Mouse (Mus musculus) ES-Bruce4 (cell line): ENCODE results near the gene Ptprg. TPM values are rescaled to one million over a fixed set of nuclear protein-coding genes. Genes with fewer than 3 reads are reported as not detected.

ENCODE experiments used
- H3K27ac ChIP-seq: 2 replicates; pipeline ENCODE4 v1.5.1; 2012; ENCODE audit warnings: low read length, inconsistent platforms; ENCODE audit not compliant: insufficient read depth
- H3K27me3 ChIP-seq: 2 replicates; pipeline ENCODE4 v1.6.1; 2012; ENCODE audit warnings: mild to moderate bottlenecking, low read length, inconsistent platforms; ENCODE audit not compliant: control insufficient read depth, poor library complexity, insufficient read depth, severe bottlenecking
- H3K36me3 ChIP-seq: 2 replicates; pipeline ENCODE4 v1.6.1; 2012; ENCODE audit warnings: inconsistent platforms, mild to moderate bottlenecking, low read length, moderate library complexity; ENCODE audit not compliant: control insufficient read depth, poor library complexity, insufficient read depth, severe bottlenecking
- H3K4me1 ChIP-seq: one replicate; pipeline ENCODE4 v1.8.1; 2011; ENCODE audit warnings: low read length; ENCODE audit not compliant: control insufficient read depth, insufficient read depth
- H3K4me3 ChIP-seq: 2 replicates; pipeline ENCODE4 v1.5.1; 2011; ENCODE audit warnings: low read depth, mild to moderate bottlenecking, low read length
- H3K9ac ChIP-seq: 2 replicates; pipeline ENCODE4 v1.6.1; 2012; ENCODE audit warnings: low read depth, mild to moderate bottlenecking, inconsistent platforms; ENCODE audit not compliant: poor library complexity, severe bottlenecking
- H3K9me3 ChIP-seq: replicated peaks from 2 replicates; pipeline ENCODE4 v1.6.1; 2012; ENCODE audit warnings: mild to moderate bottlenecking, low read length, inconsistent platforms; ENCODE audit not compliant: control insufficient read depth, poor library complexity, insufficient read depth, severe bottlenecking
- CTCF ChIP-seq: IDR thresholded peaks from one replicate; pipeline ENCODE4 v1.8.1; 2011; ENCODE audit warnings: low read depth, low read length
- EP300 ChIP-seq: IDR thresholded peaks from 2 replicates; pipeline ENCODE4 v1.6.1; 2011; ENCODE audit warnings: low read depth, low read length; ENCODE audit not compliant: insufficient read depth
- POLR2A ChIP-seq: IDR thresholded peaks from one replicate; pipeline ENCODE4 v1.8.1; 2011; ENCODE audit warnings: low read length; ENCODE audit not compliant: insufficient read depth
- polyA plus RNA-seq: library from polyadenylated mRNA; stranded (reverse); fragments of >200 nt; gene quantifications from 2 replicates; pipeline ENCODE4 v1.2.4, GENCODE M21; 2011; ENCODE audit warnings: low read depth; ENCODE audit not compliant: missing spikeins, insufficient read depth, insufficient read length

Gene Ptprg
- polyA plus RNA-seq, 1 experiment = 27.4 TPM

DNA sequence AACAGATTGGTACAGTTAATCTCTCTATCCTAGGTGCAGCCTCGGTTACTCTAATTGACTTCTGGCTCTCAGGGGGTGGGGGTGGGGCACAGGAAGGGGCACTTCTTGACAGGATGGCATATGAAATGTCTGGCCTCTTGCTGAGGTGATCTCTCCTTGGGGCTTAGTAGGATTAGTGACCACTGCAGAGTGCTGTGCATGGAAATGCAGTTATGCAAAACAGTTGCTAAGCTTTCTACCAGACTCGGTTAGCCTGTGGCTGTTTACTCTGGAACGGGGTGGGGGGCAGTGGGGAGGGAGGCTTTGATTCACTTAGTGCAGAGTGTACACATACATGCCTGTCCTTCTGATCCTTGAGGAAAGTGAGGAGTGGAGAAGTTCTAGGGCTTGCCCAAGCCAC is 114.4 kb downstream of the Ptprg start:
- H3K9me3 ChIP-seq = peaks cover 3% of the 10 kb centered on the region; the same call in 1 of the 2 replicates
- TF ChIP-seq EP300 (peak; percentile 43; the same call in 1 of the 2 replicates), POLR2A (no peak), CTCF (no peak)
- H3K4me3 ChIP-seq = no peak overlapping the region
- H3K36me3 ChIP-seq = no peaks in the 10 kb centered on the region
- H3K9ac ChIP-seq = no peak overlapping the region
- H3K4me1 ChIP-seq = peaks cover 16% of the 10 kb centered on the region
- H3K27ac ChIP-seq = no peak overlapping the region
- no peaks in the 10 kb centered on the region for H3K27me3 ChIP-seq

DNA sequence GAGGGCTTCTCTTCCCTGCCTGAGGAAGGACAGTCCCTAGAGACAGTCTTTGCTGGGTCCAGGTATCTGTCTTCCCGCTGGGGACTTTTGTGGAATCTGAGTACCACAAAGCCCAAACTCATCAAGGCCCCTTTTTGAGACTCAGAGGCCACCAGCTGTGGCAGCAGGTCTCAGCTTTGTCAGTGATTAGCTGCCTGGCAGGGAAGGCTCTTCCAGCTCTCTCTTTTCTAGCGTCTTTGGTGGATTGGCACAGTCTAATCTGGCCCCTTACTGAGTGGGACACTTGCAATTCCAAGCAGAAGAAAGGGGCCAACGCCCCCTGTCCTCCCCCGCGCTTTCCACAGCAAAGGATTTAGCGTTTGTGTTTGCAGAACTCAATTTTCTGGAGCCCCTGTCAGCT is 117.5 kb downstream of the Ptprg start:
- peaks cover 5% of the 10 kb centered on the region for H3K4me1 ChIP-seq
- peaks cover 3% of the 10 kb centered on the region; the same call in 1 of the 2 replicates for H3K9me3 ChIP-seq
- no peaks in the 10 kb centered on the region for H3K27me3 ChIP-seq
- H3K9ac ChIP-seq = no peak overlapping the region
- H3K36me3 ChIP-seq = no peaks in the 10 kb centered on the region
- H3K27ac ChIP-seq = no peak overlapping the region
- H3K4me3 ChIP-seq = no peak overlapping the region
- no peak for TF ChIP-seq CTCF
- TF ChIP-seq EP300 = 0 out of 2 replicates have a peak, but pooled peaks have one; percentile 16

DNA sequence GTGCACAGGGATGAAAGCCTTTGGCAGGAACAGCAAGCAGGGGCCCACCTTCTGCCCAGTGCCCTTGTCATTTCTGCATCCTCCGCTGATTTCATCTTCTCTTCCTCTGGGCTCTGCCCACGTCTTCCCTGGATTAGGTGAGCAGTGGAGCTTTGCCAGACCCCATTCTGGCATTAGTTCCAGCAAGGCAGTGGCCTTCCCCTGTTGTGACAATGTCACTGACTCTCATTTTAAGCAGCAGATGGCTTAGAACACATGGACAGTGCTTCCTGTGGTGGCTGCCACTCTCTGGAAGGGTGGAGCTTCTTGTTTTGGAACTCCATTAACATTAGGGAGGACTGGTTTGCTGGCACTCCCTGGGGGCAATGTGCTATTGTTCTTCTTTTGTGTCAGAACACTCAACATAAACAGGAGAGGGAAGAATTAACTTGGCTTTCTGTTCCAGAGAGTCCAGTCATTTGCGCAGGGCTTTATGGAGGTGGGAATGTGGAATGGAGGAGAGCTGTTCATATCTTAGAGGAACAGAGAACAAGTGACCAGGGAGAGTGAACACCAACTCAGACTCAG is 119.7 kb downstream of the Ptprg start:
- H3K4me3 ChIP-seq = no peak overlapping the region
- no peaks in the 10 kb centered on the region for H3K27me3 ChIP-seq
- peaks cover 3% of the 10 kb centered on the region; the same call in 1 of the 2 replicates for H3K9me3 ChIP-seq
- H3K36me3 ChIP-seq = no peaks in the 10 kb centered on the region
- TF ChIP-seq EP300 (no peak), CTCF (no peak), POLR2A (no peak)
- H3K4me1 ChIP-seq = peaks cover 5% of the 10 kb centered on the region
- H3K9ac ChIP-seq = no peak overlapping the region
- H3K27ac ChIP-seq = peak overlapping the region; percentile 42; the same call in 1 of the 2 replicates

DNA sequence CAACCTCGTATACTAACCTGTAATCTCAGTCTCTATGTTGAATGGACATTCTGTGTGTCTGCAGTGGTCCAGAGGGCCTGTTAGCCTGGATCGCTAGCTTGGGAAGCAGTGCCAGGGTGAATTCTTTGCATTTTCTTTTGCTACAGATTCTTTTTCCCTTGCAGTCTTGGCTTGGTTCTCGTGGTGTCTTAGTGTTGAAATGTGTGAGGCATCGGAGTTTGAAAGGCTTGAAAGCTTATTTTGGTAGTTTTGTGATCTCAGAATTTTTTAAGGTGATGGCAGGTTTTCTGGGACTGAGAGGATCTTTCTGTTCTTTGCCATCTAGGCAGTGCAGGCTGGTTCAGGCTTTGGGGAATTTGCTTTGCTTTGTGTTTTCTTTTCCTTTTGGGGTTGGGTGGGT is 124.9 kb downstream of the Ptprg start:
- no peak overlapping the region for H3K9ac ChIP-seq
- no peak overlapping the region for H3K27ac ChIP-seq
- no peak for TF ChIP-seq CTCF
- no peak for TF ChIP-seq EP300
- no peak for TF ChIP-seq POLR2A
- no peaks in the 10 kb centered on the region for H3K9me3 ChIP-seq
- H3K27me3 ChIP-seq = no peaks in the 10 kb centered on the region
- no peak overlapping the region for H3K4me3 ChIP-seq
- no peaks in the 10 kb centered on the region for H3K36me3 ChIP-seq
- peaks cover 11% of the 10 kb centered on the region for H3K4me1 ChIP-seq

DNA sequence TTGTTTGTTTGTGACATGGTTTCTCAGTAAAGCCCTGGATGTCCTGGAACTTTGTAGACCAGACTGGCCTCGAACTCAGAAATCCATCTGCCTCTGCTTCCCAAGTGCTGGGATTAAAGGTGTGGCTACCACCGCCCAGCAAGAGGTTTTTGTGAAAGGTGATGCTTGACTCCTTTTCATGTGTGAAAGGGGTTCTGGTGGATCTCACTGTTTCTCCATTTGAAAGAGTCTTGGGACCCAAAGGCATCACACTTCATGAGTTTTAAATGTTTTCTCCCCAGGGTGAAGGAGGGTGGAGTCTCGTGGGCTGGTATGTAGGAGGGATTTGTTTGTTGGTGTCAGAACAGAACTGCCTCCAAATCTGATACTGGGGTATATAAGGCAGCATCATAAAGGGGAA is 126.4 kb downstream of the Ptprg start:
- H3K36me3 ChIP-seq = no peaks in the 10 kb centered on the region
- H3K4me3 ChIP-seq = no peak overlapping the region
- no peak overlapping the region for H3K27ac ChIP-seq
- H3K9me3 ChIP-seq = no peaks in the 10 kb centered on the region
- no peaks in the 10 kb centered on the region for H3K27me3 ChIP-seq
- H3K9ac ChIP-seq = no peak overlapping the region
- H3K4me1 ChIP-seq = peaks cover 8% of the 10 kb centered on the region
- TF ChIP-seq CTCF = no peak
- no peak for TF ChIP-seq EP300
- TF ChIP-seq POLR2A = no peak

DNA sequence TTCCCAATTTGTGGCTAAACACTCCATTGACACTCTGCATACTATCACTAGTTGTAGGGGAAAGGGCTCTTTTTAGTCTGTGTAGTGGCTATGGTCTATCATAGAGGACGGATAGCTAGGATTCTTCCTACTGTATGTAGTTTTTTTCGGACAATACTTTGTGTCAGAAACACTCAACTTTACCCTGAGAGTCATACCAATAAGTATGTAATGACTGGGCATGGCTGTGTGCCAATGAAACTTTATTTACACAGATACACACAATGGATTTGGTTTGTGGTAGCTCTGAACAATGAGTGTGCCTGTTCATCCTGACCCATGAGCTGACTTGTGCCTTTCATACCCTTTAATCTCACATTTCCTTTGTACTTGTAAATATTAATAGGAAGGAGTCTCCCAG is 127.3 kb downstream of the Ptprg start:
- Histone ChIP-seq H3K27me3 (no peaks in the 10 kb centered on the region), H3K36me3 (no peaks in the 10 kb centered on the region), H3K4me1 (peaks cover 8% of the 10 kb centered on the region), H3K9me3 (no peaks in the 10 kb centered on the region), H3K9ac (no peak overlapping the region), H3K27ac (no peak overlapping the region), H3K4me3 (no peak overlapping the region)
- TF ChIP-seq POLR2A = no peak
- TF ChIP-seq EP300 = no peak
- TF ChIP-seq CTCF = no peak
